Comparison of ENCODE assay signal across 21 mouse cellular contexts in the genomic region with DNA sequence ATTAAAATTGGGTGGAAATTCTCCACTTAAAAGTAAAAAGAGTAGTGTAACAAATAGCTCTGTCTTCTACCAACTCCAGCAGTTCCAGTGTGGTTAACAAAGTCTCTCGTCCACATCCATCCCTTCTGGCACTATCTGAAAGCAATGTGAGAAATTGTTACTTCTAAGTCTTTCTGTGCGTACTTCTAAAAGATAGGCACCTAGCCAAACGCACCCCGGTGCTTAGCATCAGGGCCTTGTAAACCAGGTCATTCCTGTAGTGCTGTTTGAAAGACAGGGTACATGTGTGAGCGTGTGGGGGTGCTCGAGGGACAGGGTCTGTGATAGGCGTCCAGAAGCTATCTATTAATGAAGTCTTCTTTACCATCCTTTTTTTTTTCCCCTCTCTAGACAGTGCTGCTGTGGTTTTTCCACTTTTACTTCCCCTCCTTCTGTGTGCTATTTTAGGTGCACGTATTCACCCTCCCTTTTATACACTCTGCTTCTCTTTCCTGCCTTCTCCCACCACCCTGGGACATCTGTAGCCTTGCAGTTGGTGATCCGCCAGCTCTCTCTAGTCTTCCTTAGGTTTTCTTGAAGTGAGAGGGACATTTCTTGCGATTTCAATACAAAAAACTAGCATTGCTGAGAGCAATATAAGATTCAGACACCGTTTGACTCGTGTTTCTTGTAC. TPM values are rescaled to one million over a fixed set of nuclear protein-coding genes. Genes with fewer than 3 reads are reported as not detected.
A peak's percentile ranks its signal among the peaks of the same experiment; 100 is the strongest.
DNase-seq lines count a peak whose midpoint lies in the region; ATAC-seq and TF ChIP-seq lines count a peak whose summit lies in the region.
"Had no signal": no experiment of that assay in that cellular context is flagged by ENCODE, and none has a peak within 500 bp of the region (broad histone marks: within the 10 kb centered on the region; RNA-seq: fewer than 3 reads in every experiment).

No protein-coding gene starts in this region.

- no peak overlapping the region for H3K4me3 ChIP-seq in CH12.LX (replicated peaks in 1 of 3; ENCODE audit: low read depth in 2 of 3, low read length in 2 of 3, poor library complexity in 1 of 3)
- no peak overlapping the region for H3K4me3 ChIP-seq in intestine, embryonic 16.5 days (ENCODE audit: low read length)
- H3K4me3 ChIP-seq in kidney, embryonic 16.5 days (ENCODE audit: low read length), result no peak overlapping the region
- H3K4me3 ChIP-seq: forebrain, embryonic 10.5 days; left cerebral cortex, adult 2 months; lung, embryonic 15.5 days; midbrain, embryonic 13.5 days; neural tube, embryonic 15.5 days had no signal

- peak; percentile 36 to 64 for DNase-seq in frontal cortex, adult 2 months (ENCODE audit: extremely low spot score in 1 of 2, low spot score in 1 of 2)
- no peak for DNase-seq in frontal cortex, postnatal 10 days (ENCODE audit: low spot score in 2 of 2)
- DNase-seq in left cerebral cortex, postnatal 10 days (ENCODE audit: extremely low spot score in 1 of 2, low spot score in 2 of 2), result peak; percentile 38 to 40
- DNase-seq in left cerebral cortex, adult 11 months (ENCODE audit: low spot score), result no peak
- DNase-seq in CH12.LX (ENCODE audit: extremely low read depth), result no peak
- DNase-seq: adrenal gland, postnatal 36 days; cerebellum, adult 2 months; cerebellum, postnatal 36 days; kidney, adult 2 months; kidney, postnatal 14 days had no signal

- peak overlapping the region; percentile 61 for H3K27ac ChIP-seq in CH12.LX (ENCODE audit: insufficient read depth, low read depth)
- H3K27ac ChIP-seq in intestine, embryonic 16.5 days (ENCODE audit: low read length), result no peak overlapping the region
- H3K27ac ChIP-seq in kidney, embryonic 16.5 days (ENCODE audit: low read length), result no peak overlapping the region
- H3K27ac ChIP-seq: forebrain, embryonic 10.5 days; left cerebral cortex, adult 2 months; liver, embryonic 14.5 days; lung, embryonic 15.5 days; midbrain, embryonic 13.5 days; neural tube, embryonic 15.5 days had no signal

- no peaks in the 10 kb centered on the region for H3K9me3 ChIP-seq in CH12.LX (replicated peaks; ENCODE audit: low read length)
- no peaks in the 10 kb centered on the region for H3K9me3 ChIP-seq in intestine, embryonic 16.5 days (ENCODE audit: control insufficient read depth, low read length)
- no peaks in the 10 kb centered on the region for H3K9me3 ChIP-seq in kidney, embryonic 16.5 days (ENCODE audit: low read length)
- H3K9me3 ChIP-seq: forebrain, embryonic 10.5 days; G1E; lung, embryonic 15.5 days; midbrain, embryonic 13.5 days; neural tube, embryonic 15.5 days had no signal

- H3K36me3 ChIP-seq in CH12.LX (replicated peaks in 1 of 2; ENCODE audit: control insufficient read depth in 1 of 2, insufficient read depth in 1 of 2, low read length in 1 of 2), result peaks cover 12 to 16% of the 10 kb centered on the region in 2 experiments
- H3K36me3 ChIP-seq in intestine, embryonic 16.5 days (ENCODE audit: control insufficient read depth, insufficient read depth, low read length), result no peaks in the 10 kb centered on the region
- H3K36me3 ChIP-seq in kidney, embryonic 16.5 days (ENCODE audit: insufficient read depth, low read length), result no peaks in the 10 kb centered on the region
- H3K36me3 ChIP-seq: forebrain, embryonic 10.5 days; G1E; lung, embryonic 15.5 days; midbrain, embryonic 13.5 days; neural tube, embryonic 15.5 days had no signal

- H3K4me2 ChIP-seq in CH12.LX (ENCODE audit: insufficient read depth, low read depth, poor library complexity, severe bottlenecking), result peak overlapping the region; percentile 68
- no peak overlapping the region for H3K4me2 ChIP-seq in intestine, embryonic 16.5 days (ENCODE audit: low read depth, low read length)
- no peak overlapping the region for H3K4me2 ChIP-seq in kidney, embryonic 16.5 days (replicated peaks; ENCODE audit: low read depth, low read length)
- H3K4me2 ChIP-seq: lung, embryonic 15.5 days; midbrain, embryonic 13.5 days; neural tube, embryonic 15.5 days had no signal

- 77% methylated on average over 12 of the region's 12 CpGs for WGBS in intestine, embryonic 16.5 days
- 80% methylated on average over 12 of the region's 12 CpGs for WGBS in kidney, embryonic 16.5 days

- in situ Hi-C loops in CH12.LX (cut with MboI; ENCODE audit: low pct_ligation_motif_present, low pct_unique_long_range_greater_than_20kb, low sequenced_read_pairs), result no loop called here

- no peak for TF ChIP-seq POLR2A in CH12.LX (IDR thresholded peaks at IDR 0.05; ENCODE audit: low read depth, low read length)

- TF ChIP-seq RAD21 in CH12.LX (IDR thresholded peaks at IDR 0.05; ENCODE audit: low read depth, low read length), result no peak; the same call in 1 of the 2 replicates

- peak; percentile 29 for ATAC-seq in granulocyte monocyte progenitor cell, adult 5-6 weeks (replicated peaks; ENCODE audit: poor library complexity, severe bottlenecking)
- ATAC-seq in intestine, embryonic 16.5 days, result no peak
- no peak for ATAC-seq in kidney, embryonic 16.5 days (ENCODE audit: low FRiP score, low TSS enrichment)
- ATAC-seq: CD4-positive, CD25-positive, alpha-beta regulatory T cell, adult 4 months; midbrain, embryonic 13.5 days had no signal

- H3K79me2 ChIP-seq in CH12.LX (replicated peaks; ENCODE audit: control insufficient read depth, extremely low read depth, insufficient read depth, poor library complexity, severe bottlenecking), result peaks cover 37% of the 10 kb centered on the region

- peak overlapping the region; percentile 81; the same call in 1 of the 2 replicates for H3K9ac ChIP-seq in CH12.LX (ENCODE audit: insufficient read depth, low read depth)
- H3K9ac ChIP-seq in intestine, embryonic 16.5 days (ENCODE audit: low read depth, low read length), result no peak overlapping the region
- no peak overlapping the region for H3K9ac ChIP-seq in kidney, embryonic 16.5 days (replicated peaks; ENCODE audit: low read length)
- H3K9ac ChIP-seq: liver, embryonic 14.5 days; lung, embryonic 15.5 days; midbrain, embryonic 13.5 days; neural tube, embryonic 15.5 days had no signal

- TF ChIP-seq CTCF in CH12.LX (conservative IDR thresholded peaks at IDR 0.05 in 1 of 2, IDR thresholded peaks at IDR 0.05 in 1 of 2; ENCODE audit: low read depth in 2 of 2, low read length in 2 of 2), result 0 out of 4 replicates have a peak, but pooled peaks of 1 of the 2 experiments have one; percentile 14

- peak; percentile 11; the same call in 1 of the 2 replicates for TF ChIP-seq EP300 in CH12.LX (IDR thresholded peaks at IDR 0.05; ENCODE audit: low read length)

- dilution Hi-C loops in CH12.LX (cut with MboI; ENCODE audit: extremely low pct_ligation_motif_present, extremely low pct_unique_long_range_greater_than_20kb, low sequenced_read_pairs), result no loop called here

- intact Hi-C loops in left cerebral cortex, postnatal 10 days (cut with DNase I), result no loop called here

- peaks cover 13 to 77% of the 10 kb centered on the region in 2 experiments for H3K4me1 ChIP-seq in CH12.LX (ENCODE audit: control insufficient read depth in 1 of 2, insufficient read depth in 2 of 2)
- 0 out of 2 replicates have a peak, but pooled peaks cover 3% of the 10 kb centered on the region for H3K4me1 ChIP-seq in intestine, embryonic 16.5 days (ENCODE audit: control insufficient read depth, insufficient read depth, low read length)
- 0 out of 2 replicates have a peak, but pooled peaks cover 3% of the 10 kb centered on the region for H3K4me1 ChIP-seq in kidney, embryonic 16.5 days (ENCODE audit: insufficient read depth, low read length)
- H3K4me1 ChIP-seq: lung, embryonic 15.5 days had no signal

- no peaks in the 10 kb centered on the region for H3K27me3 ChIP-seq in CH12.LX (replicated peaks)
- no peaks in the 10 kb centered on the region; the same call in 1 of the 2 replicates for H3K27me3 ChIP-seq in intestine, embryonic 16.5 days (replicated peaks; ENCODE audit: control insufficient read depth, insufficient read depth, low read length)
- no peaks in the 10 kb centered on the region for H3K27me3 ChIP-seq in kidney, embryonic 16.5 days (ENCODE audit: insufficient read depth, low read length)

TF ChIP-seq in CH12.LX, 34 proteins besides CTCF, POLR2A, EP300 and RAD21:
- TF ChIP-seq BHLHE40 (IDR thresholded peaks at IDR 0.05; ENCODE audit: low read depth, low read length) (peak; percentile 39; the same call in 1 of the 2 replicates), MXI1 (IDR thresholded peaks at IDR 0.05; ENCODE audit: low read depth, low read length) (0 out of 2 replicates have a peak, but pooled peaks have one; percentile 29), POLR2AphosphoS2 (IDR thresholded peaks at IDR 0.05; ENCODE audit: low read depth, low read length) (no peak), MYC (IDR thresholded peaks at IDR 0.05; ENCODE audit: low read depth, low read length) (0 out of 2 replicates have a peak, but pooled peaks have one; percentile 21), USF1 (IDR thresholded peaks at IDR 0.05; ENCODE audit: low read depth, low read length) (no peak), UBTF (IDR thresholded peaks at IDR 0.05; ENCODE audit: low read depth, low read length) (no peak), MAX (IDR thresholded peaks at IDR 0.05; ENCODE audit: low read length) (0 out of 2 replicates have a peak, but pooled peaks have one; percentile 38), ETS1 (conservative IDR thresholded peaks at IDR 0.05; ENCODE audit: low read depth, low read length) (peak; percentile 39; the same call in 1 of the 2 replicates), MEF2A (IDR thresholded peaks at IDR 0.05; ENCODE audit: borderline replicate concordance, low read depth, low read length) (peak; percentile 92), ZNF384 (IDR thresholded peaks at IDR 0.05; ENCODE audit: low read depth, low read length) (peak; percentile 73)

RNA-seq across cellular contexts. Expression of a gene that starts 4.9 kb away (rescaled TPM):
- 1.1 and 1.4 TPM in 2 replicates for polyA plus RNA-seq in frontal cortex, adult 2 months (2012; rRNA removed)
- 1 to 10 TPM in 1 of 2 experiments, under 1 TPM in 1; 0.77 to 1.2 TPM for total RNA-seq in left cerebral cortex, postnatal 10 days (2021)
- 23.5 and 24.9 TPM in 2 replicates for total RNA-seq in CH12.LX (2012; rRNA removed)
- total RNA-seq in CH12.LX (2014; rRNA removed), result 24.6 and 24.7 TPM in 2 replicates
- 21.8 and 27.2 TPM in 2 replicates for polyA plus RNA-seq in CH12.LX (2012; ENCODE audit: insufficient read length, low read depth)
- 3.1 and 4.6 TPM in 2 replicates for total RNA-seq in granulocyte monocyte progenitor cell, adult 5-6 weeks (2014; fragmentation: Nextera tagmentation)
- 0.93 and 3.1 TPM in 2 replicates for total RNA-seq in granulocyte monocyte progenitor cell, adult 5-6 weeks (2017)
- polyA plus RNA-seq in intestine, embryonic 16.5 days (2015; fragmentation: Nextera tagmentation; extraction: Ambion mirVana), result 0.45 and 0.58 TPM in 2 replicates
- 0.34 and 0.58 TPM in 2 replicates for polyA plus RNA-seq in kidney, embryonic 16.5 days (2015; fragmentation: Nextera tagmentation; extraction: Ambion mirVana)
- polyA plus RNA-seq: G1E had no signal

Comparison
In these comparisons a context has a peak if more than half of its experiments do, and no peak if none do; other contexts are left out.
1. DNase-seq: peak in frontal cortex, adult 2 months (2 of 2) and left cerebral cortex, postnatal 10 days (2 of 2); none in frontal cortex, postnatal 10 days (0 of 2), left cerebral cortex, adult 11 months (single experiment) and CH12.LX (single experiment).